Mouse (Mus musculus) midbrain, embryonic 10.5 days (tissue): ENCODE measurements around the gene Sertm1. TPM values are rescaled to one million over a fixed set of nuclear protein-coding genes. Genes with fewer than 3 reads are reported as not detected.

Experiments
- polyA plus RNA-seq: library from polyadenylated mRNA; unstranded; fragments of >200 nt; fragmentation: Nextera tagmentation; extraction: Ambion mirVana; gene quantifications from 2 replicates; pipeline ENCODE4 v1.2.1, GENCODE M21; 2016

Gene Sertm1
- polyA plus RNA-seq, 1 experiment from 2014 or later, result 0.38 TPM

Other genes starting within 250 kb of the Sertm1 start
- 101 and 117 TPM in 2 replicates for gene Supt20, start 223.1 kb downstream of the Sertm1 start, polyA plus RNA-seq
- gene Gm21958, start 201.5 kb downstream of the Sertm1 start, polyA plus RNA-seq, result 0.36 and 0.56 TPM in 2 replicates
- gene Exosc8, start 180.5 kb downstream of the Sertm1 start, polyA plus RNA-seq, result 163 and 180 TPM in 2 replicates
- 42.4 and 44.6 TPM in 2 replicates for gene Alg5, start 180.3 kb downstream of the Sertm1 start, polyA plus RNA-seq
- gene Smad9, start 160.3 kb downstream of the Sertm1 start, polyA plus RNA-seq, result 0.11 and 0.14 TPM in 2 replicates
- 38.7 and 41.0 TPM in 2 replicates for gene Rfxap, start 108.1 kb downstream of the Sertm1 start, polyA plus RNA-seq
- 1.7 and 3.1 TPM in 2 replicates for gene Ccna1, start 139.6 kb upstream of the Sertm1 start, polyA plus RNA-seq
- gene Spg20, start 196.2 kb upstream of the Sertm1 start, polyA plus RNA-seq, result 50.5 and 51.6 TPM in 2 replicates
- 0.10 and 0.25 TPM in 2 replicates for gene Ccdc169, start 221.5 kb upstream of the Sertm1 start, polyA plus RNA-seq